Mouse (Mus musculus) Muller cell, postnatal 12 days (primary cell): ENCODE results near the gene Lats2.
"Not testable (repeated sequence)": the region's sequence is repeated elsewhere in the genome, so short reads cannot be mapped to it uniquely, and the experiment has no call there.

Experiments used
- DNase-seq: peaks from one replicate; pipeline ENCODE4 v3.0.0-alpha.2; 2015; ENCODE audit errors: inconsistent ontology term

Gene Lats2

GRCm38 (mm10) chr14:57758237-57758636 is at the start of gene Lats2:
Gene Lats2 (minus strand): TSS chr14:57758388.
- DNase-seq: peak; percentile 31

- no peak for DNase-seq
Observed at GRCm38 (mm10) chr14:57803731-57804130, 45.5 kb upstream of the Lats2 start.

- peak; percentile 98 for DNase-seq
Observed at GRCm38 (mm10) chr14:57797991-57798931, 40.1 kb upstream of the Lats2 start, which contains the start of gene Sap18. Gene Sap18 (plus strand): TSS chr14:57798180.

- no peak for DNase-seq
Observed at GRCm38 (mm10) chr14:57797551-57797950, 39.4 kb upstream of the Lats2 start.

GRCm38 (mm10) chr14:57791171-57791570 is 33.0 kb upstream of the Lats2 start:
- peak; percentile 60 for DNase-seq

DNA sequence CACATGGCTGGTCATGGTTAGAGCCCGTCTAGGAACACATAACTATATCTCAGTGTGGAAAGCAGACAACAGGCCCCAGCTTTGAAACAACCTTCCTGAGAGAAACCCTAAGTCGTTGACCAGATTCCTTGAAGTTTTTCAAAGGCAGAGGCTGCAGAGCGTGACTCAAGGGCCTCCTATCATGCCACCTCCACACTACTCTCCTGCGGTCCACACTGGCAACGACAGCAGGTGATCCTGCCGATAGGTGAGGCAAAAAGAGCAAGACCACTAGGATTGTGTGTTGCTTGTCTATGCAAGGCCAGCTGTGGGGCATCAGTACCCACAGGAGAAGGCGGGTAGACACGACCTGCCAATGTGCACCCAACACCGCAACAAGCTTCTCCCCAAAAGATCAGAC is 31.6 kb upstream of the Lats2 start:
- DNase-seq: no peak

DNA sequence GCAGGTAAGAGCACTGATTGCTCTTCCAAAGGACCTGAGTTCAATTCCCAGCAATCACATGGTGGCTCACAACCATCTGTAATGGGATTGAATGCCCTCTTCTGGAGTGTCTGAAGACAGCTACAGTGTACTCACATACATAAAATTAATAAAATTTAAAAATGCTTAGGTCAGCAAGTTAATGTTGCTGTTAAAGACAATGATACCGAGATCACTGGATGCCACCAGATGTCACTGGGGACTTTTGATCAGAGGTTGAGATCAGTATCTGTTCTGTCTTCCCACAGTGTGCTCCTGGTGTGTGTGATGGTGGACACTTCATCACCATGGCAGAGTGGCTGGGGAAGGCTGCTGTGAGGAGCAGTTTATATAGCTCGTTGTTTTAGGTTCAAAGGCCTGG is 31.1 kb upstream of the Lats2 start:
- no peak for DNase-seq

DNA sequence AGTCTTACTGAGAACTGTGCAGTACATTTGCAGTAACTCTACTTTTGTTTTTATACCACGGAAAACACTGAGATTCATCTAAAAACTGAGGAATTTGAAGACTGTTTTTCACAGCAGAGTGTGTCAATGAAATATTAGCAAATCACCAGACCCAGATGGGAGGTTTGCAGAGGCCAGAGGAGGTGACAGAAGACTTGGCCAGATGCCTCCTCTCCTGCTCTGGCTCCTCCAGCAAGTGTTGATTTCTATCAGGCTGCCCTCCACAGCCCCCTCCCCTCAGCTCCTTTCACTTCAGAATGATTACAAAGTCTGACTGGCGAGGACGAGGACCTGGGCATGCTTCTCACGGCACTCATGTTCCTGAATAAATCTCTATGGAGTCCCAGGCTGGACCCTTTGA is 29.2 kb upstream of the Lats2 start:
- DNase-seq: no peak

GRCm38 (mm10) chr14:57772157-57772815 is 14.1 kb upstream of the Lats2 start:
- DNase-seq: no peak

DNA sequence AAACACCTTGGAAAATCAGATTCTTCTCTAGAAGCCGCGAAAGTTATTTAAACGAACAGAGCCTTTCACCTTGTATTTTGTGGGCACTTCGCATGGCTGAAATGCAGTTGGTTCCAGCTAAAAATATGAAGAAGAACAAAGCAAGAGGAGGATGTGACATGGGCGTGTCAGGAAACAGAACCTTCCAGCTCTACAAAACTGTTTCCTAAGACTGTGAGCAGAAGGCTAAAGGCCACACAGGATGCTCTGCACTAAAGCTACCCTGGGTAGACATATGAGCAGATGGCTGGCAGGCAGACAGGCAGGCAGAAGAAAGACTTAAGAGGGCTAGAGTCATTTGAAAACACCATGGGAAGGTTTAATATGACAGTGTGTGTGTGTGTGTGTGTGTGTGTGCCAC is 10.9 kb upstream of the Lats2 start:
- no peak for DNase-seq

GRCm38 (mm10) chr14:57760447-57761412 is 2.5 kb upstream of the Lats2 start:
- peak; percentile 98 for DNase-seq

DNA sequence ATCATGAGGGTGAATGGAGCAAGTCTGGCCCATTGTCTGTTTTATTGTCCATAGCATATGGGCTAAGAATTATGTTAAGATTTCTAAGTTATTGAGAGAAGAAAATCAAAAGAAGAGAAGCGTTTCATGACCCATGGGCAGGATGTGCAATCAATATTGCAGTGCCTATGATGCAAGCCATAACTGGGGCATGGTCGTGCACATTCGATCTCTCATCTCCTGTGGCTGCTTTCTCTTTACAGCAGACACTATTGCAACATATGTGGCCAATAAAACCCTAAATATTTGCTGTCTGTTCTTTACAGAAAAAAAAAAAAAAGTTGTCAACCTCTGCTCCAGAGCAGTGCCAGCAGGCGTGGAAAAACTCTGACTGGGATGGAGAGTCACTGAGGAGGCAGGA is 2.1 kb downstream of the Lats2 start:
- no peak for DNase-seq

DNA sequence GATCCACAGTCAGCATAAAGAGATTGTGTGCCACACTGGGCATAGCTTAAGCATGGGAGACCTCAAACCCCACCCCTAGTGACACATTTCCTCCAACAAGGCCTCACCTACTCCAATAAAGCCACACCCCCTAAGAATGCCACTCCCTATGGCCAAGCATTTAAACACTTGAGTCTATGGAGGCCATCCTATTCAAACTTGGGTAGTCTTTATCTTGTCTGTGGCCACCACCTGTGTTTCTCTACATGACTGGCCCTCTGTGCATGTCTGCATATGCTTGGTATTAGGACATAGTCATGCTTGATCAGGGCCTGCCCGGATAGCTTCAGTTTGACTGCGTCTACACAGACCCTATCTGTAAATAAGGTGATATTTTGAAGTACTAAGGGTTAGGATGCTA is 2.5 kb downstream of the Lats2 start:
- no peak for DNase-seq

DNA sequence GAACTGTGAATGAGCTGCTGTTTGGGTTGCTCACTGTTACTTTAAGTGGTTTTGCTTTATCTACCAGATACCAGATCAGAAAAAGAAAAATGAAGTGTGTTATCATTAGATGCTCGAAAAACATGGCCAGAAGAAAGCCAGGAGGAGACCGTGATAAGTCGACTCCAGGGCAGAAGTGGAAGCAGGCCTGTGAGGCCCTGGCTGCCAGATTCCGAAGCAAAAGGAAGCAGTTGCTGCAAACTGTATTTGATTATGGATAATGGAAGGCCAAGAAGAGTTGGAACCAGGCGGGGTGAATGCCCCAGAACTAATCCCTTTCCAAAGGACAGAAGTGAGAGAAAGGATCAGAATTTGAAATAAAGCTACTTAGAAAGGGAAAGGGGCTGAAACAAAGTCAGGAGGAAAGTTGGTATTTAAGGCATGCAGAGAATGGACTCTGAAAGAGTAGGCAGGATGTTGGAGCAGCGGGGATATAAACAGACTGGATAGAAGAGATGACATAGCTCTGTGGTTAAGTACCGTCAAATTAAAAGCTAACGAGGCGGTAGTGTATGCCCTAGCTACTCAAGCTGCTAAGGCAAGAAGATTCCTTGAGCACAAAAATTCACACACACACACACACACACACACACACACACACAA is 4.7 kb downstream of the Lats2 start:
- peak; percentile 89 for DNase-seq

DNA sequence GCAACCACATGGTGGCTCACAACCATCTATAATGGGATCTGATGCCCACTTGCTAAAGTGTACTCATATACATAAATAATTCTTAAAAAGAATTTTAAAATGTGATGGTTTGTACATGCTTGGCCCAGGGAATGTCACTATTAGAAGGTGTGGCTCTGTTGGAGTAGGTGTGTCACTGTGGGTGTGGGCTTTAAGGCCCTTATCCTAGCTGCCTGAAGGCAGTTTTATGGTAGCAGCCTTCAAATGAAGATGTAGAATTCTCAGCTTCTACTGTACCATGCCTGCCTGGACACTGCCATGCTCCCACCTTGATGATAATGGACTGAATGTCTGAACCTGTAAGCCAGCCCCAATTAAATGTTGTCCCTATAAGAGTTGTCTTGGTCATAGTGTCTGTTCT is 7.2 kb downstream of the Lats2 start:
- DNase-seq: not testable (repeated sequence)

DNA sequence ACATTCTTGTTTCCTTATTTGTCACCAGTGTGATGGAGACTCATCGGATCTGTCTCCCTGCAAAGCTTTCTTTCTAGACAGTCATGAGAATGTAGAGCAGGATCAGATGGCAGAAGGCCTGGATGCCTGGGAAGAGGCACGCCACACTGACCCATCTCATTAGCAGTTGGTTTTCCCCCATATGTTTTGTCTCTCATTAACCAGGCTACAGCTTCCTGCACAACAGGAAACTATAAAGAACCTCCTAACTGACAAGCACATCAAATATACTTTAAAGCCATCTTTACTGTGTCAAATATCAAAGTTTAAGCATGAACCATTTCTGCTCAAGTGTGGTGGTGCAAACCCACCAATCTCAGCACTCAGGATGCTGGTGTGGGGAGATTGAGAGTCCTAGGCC is 8.7 kb downstream of the Lats2 start:
- peak; percentile 50 for DNase-seq

DNA sequence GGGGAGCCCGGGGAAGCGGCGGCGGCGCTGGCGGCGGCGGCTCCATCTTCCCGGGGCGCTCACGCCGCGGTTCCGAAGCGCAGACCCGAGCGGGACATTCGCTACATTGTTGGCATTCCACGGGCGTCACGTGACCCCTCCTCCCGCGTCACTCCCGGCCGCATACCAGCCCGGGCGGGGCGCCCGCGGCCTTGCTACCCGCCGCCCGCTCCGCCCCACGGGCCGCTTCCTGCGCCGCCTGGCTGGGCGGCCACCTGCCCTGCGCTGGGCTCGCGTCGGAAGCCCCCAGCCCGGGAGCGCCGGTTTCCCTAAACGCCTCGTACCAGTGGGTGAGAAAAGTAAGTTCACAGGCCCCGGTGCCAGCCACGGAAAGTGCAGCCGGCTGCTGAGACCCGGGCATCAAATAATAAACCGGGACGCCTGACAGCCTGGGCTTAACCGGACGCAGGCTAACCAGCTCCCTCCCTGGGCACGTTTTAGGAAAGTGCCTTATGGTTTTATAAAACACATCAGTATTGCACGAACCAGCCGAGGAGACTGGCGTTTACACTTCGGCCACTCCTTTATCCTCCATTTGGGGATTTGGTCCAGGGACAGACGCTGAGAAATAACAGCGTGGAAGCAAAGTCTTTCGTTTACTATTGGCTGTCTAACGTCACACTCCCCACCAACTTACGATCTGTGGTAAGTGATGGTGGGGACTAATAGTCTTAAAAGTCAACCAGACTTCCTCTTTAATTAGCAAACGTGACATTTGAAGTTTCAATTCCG is 12.0 kb downstream of the Lats2 start, which contains the start of gene Gm49361:
Gm49361 (minus strand) TSS at position 103 of the 771 bp plus-strand sequence.
- DNase-seq: peak; percentile 98

DNA sequence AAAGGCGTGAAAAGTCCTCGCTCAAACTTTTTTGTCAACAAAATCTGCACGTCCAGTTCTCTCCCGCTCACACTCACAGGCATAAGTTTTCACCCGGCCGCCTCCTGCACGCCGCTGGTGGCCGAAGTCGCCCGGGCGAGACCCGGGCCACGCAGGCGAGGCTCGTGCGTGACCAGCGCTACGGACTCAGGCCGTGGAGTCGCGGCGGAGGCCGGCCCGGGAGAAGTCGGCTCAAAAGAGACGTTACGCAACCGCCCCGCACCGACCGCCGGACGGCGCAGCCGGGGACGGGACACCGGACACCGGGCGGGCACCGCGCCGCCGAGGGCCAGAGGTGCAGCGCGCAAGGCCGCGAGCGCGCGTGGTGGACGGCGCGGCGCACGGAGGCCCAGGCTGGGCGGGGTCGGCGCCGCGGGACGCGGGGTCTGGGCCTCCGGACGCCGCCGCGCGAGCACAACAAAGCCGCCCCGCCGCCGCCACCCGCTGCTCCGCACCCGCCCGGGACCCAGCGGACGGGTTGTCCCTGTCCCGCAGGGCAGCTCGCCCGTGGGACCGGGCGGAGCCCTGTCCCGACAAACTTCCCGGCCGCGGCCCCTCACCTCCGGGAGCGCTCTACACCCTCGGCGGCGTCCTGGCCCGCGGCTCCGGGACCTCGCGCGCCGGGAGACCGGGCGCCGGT is 12.8 kb downstream of the Lats2 start:
- DNase-seq: peak; percentile 57

DNA sequence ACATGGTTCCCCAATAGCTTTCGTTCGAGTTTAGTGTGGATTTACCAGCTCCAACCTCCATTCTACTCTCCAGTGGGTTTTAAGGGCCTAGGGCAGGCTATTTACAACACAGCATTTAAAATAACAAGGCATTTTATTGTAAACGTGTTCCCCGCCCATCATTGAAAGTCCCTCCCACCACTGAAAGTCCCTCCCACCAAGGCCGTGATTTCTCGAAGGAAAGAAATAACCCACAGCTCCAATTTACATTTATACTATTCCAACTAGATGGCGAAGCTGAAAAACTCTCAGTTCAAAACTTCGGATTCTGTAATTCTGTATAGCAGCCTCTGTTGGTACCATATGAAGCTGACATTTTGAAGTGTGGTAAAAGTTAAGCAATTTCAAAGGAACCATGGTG is 13.6 kb downstream of the Lats2 start:
- DNase-seq: peak; percentile 70

- DNase-seq: no peak
Observed at GRCm38 (mm10) chr14:57740651-57741050, 17.5 kb downstream of the Lats2 start.
